Mouse (Mus musculus): ENCODE data around the gene Numbl. TPM values are rescaled to one million over a fixed set of nuclear protein-coding genes. Genes with fewer than 3 reads are reported as not detected.
A peak's percentile ranks its signal among the peaks of the same experiment; 100 is the strongest.

The Numbl gene
- polyA plus RNA-seq (2014; fragmentation: Nextera tagmentation; extraction: Ambion mirVana): 19.1 and 20.1 TPM in 2 replicates

DNA sequence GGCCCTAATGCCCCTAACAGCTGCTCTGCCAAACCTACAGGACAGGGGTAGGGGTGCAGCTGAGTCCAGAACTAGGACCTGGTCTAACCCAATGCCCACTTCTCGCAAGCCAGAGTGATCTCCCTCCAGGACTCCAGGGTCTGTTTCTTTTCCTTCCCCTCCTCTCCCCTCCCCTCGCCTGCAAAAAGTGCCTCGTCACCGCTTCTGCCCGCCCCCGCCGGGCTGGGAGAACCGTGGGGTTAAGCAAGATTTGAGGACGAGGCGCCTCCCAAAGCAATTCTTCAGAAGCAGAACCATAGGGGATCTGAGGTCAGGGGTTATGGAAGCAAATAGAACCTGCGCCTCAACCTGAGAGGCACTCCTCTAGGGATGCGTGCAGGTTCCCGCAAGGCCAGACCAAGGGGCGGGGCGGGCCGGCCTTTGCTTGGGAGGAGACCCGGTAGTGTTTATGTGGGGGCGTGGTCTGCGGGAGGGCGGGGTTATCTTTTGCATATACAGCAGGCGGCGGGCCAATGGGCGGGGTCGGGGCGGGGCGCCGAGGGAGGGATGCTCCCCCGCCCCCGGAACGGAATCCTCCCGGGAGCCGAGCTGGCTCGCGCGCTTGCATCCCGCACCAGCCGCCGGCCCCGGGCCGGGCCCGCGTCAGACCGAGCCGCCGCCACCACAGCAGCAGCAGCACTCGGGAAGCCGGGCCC, at the start of gene Numbl:
Gene Numbl, plus strand, starts transcription at position 229 of the 695 bp plus-strand sequence.
- peak; percentile 87 for ATAC-seq (replicated peaks; ENCODE audit: low FRiP score)
- under 1% methylated on average over 34 of the region's 47 CpGs for WGBS
- DNase-seq (ENCODE audit: low spot score): peak; percentile 99
- no peaks in the 10 kb centered on the region for H3K27me3 ChIP-seq (ENCODE audit: control insufficient read depth, insufficient read depth, low read length)
- no peaks in the 10 kb centered on the region; the same call in 1 of the 2 replicates for H3K36me3 ChIP-seq (ENCODE audit: control insufficient read depth, insufficient read depth, low read length)
- peak within 1 kb of the TSS; percentile 83 for H3K4me2 ChIP-seq (ENCODE audit: low read depth, low read length, severe bottlenecking)
- H3K4me1 ChIP-seq (replicated peaks; ENCODE audit: control insufficient read depth, insufficient read depth, low read length): peaks cover 16% of the 10 kb centered on the region; the same call in 1 of the 2 replicates
- peak within 1 kb of the TSS; percentile 81 for H3K9ac ChIP-seq (ENCODE audit: low read length)
- H3K9me3 ChIP-seq (ENCODE audit: control insufficient read depth, low read length): no peaks in the 10 kb centered on the region
- peak within 1 kb of the TSS; percentile 84 for H3K4me3 ChIP-seq (ENCODE audit: low read depth, low read length)
- peak within 1 kb of the TSS; percentile 76 for H3K27ac ChIP-seq (ENCODE audit: low read depth, low read length)

GRCm38 (mm10) chr7:27212626-27213025, 45.6 kb upstream of the Numbl start:
- DNase-seq (ENCODE audit: low spot score) (no peak), ATAC-seq (replicated peaks; ENCODE audit: low FRiP score) (no peak)
- Histone ChIP-seq H3K9me3 (ENCODE audit: control insufficient read depth, low read length) (no peaks in the 10 kb centered on the region), H3K4me1 (replicated peaks; ENCODE audit: control insufficient read depth, insufficient read depth, low read length) (no peaks in the 10 kb centered on the region), H3K9ac (ENCODE audit: low read length) (no peak overlapping the region), H3K36me3 (ENCODE audit: control insufficient read depth, insufficient read depth, low read length) (peaks cover 4% of the 10 kb centered on the region; the same call in 1 of the 2 replicates), H3K27ac (ENCODE audit: low read depth, low read length) (no peak overlapping the region), H3K27me3 (ENCODE audit: control insufficient read depth, insufficient read depth, low read length) (no peaks in the 10 kb centered on the region), H3K4me2 (ENCODE audit: low read depth, low read length, severe bottlenecking) (no peak overlapping the region), H3K4me3 (ENCODE audit: low read depth, low read length) (no peak overlapping the region)
- WGBS: 82% methylated on average over 2 of the region's 2 CpGs

GRCm38 (mm10) chr7:27218586-27218985, 39.6 kb upstream of the Numbl start:
- no peaks in the 10 kb centered on the region for H3K4me1 ChIP-seq (replicated peaks; ENCODE audit: control insufficient read depth, insufficient read depth, low read length)
- no peaks in the 10 kb centered on the region for H3K27me3 ChIP-seq (ENCODE audit: control insufficient read depth, insufficient read depth, low read length)
- H3K9me3 ChIP-seq (ENCODE audit: control insufficient read depth, low read length): no peaks in the 10 kb centered on the region
- 95% methylated on average over 7 of the region's 7 CpGs for WGBS
- no peak for ATAC-seq (replicated peaks; ENCODE audit: low FRiP score)
- no peak for DNase-seq (ENCODE audit: low spot score)
- H3K4me2 ChIP-seq (ENCODE audit: low read depth, low read length, severe bottlenecking): no peak overlapping the region
- no peak overlapping the region for H3K27ac ChIP-seq (ENCODE audit: low read depth, low read length)
- no peak overlapping the region for H3K4me3 ChIP-seq (ENCODE audit: low read depth, low read length)
- no peak overlapping the region for H3K9ac ChIP-seq (ENCODE audit: low read length)
- no peaks in the 10 kb centered on the region; the same call in 1 of the 2 replicates for H3K36me3 ChIP-seq (ENCODE audit: control insufficient read depth, insufficient read depth, low read length)

GRCm38 (mm10) chr7:27219937-27220336, 38.3 kb upstream of the Numbl start:
- ATAC-seq (replicated peaks; ENCODE audit: low FRiP score) (no peak), DNase-seq (ENCODE audit: low spot score) (no peak)
- Histone ChIP-seq H3K36me3 (ENCODE audit: control insufficient read depth, insufficient read depth, low read length) (no peaks in the 10 kb centered on the region; the same call in 1 of the 2 replicates), H3K9ac (ENCODE audit: low read length) (no peak overlapping the region), H3K4me1 (replicated peaks; ENCODE audit: control insufficient read depth, insufficient read depth, low read length) (no peaks in the 10 kb centered on the region; the same call in 1 of the 2 replicates), H3K4me2 (ENCODE audit: low read depth, low read length, severe bottlenecking) (no peak overlapping the region), H3K9me3 (ENCODE audit: control insufficient read depth, low read length) (no peaks in the 10 kb centered on the region), H3K4me3 (ENCODE audit: low read depth, low read length) (no peak overlapping the region), H3K27me3 (ENCODE audit: control insufficient read depth, insufficient read depth, low read length) (no peaks in the 10 kb centered on the region), H3K27ac (ENCODE audit: low read depth, low read length) (no peak overlapping the region)
- 86% methylated on average over 11 of the region's 11 CpGs for WGBS

GRCm38 (mm10) chr7:27221939-27222338, 36.3 kb upstream of the Numbl start:
- Histone ChIP-seq H3K9me3 (ENCODE audit: control insufficient read depth, low read length) (no peaks in the 10 kb centered on the region), H3K4me3 (ENCODE audit: low read depth, low read length) (no peak overlapping the region), H3K4me1 (replicated peaks; ENCODE audit: control insufficient read depth, insufficient read depth, low read length) (peaks cover 4% of the 10 kb centered on the region; the same call in 1 of the 2 replicates), H3K36me3 (ENCODE audit: control insufficient read depth, insufficient read depth, low read length) (no peaks in the 10 kb centered on the region; the same call in 1 of the 2 replicates), H3K27me3 (ENCODE audit: control insufficient read depth, insufficient read depth, low read length) (no peaks in the 10 kb centered on the region), H3K4me2 (ENCODE audit: low read depth, low read length, severe bottlenecking) (no peak overlapping the region), H3K27ac (ENCODE audit: low read depth, low read length) (no peak overlapping the region), H3K9ac (ENCODE audit: low read length) (no peak overlapping the region)
- 92% methylated on average over 6 of the region's 6 CpGs for WGBS
- DNase-seq (ENCODE audit: low spot score) (no peak), ATAC-seq (replicated peaks; ENCODE audit: low FRiP score) (no peak)

- Histone ChIP-seq H3K27me3 (ENCODE audit: control insufficient read depth, insufficient read depth, low read length) (no peaks in the 10 kb centered on the region), H3K36me3 (ENCODE audit: control insufficient read depth, insufficient read depth, low read length) (no peaks in the 10 kb centered on the region; the same call in 1 of the 2 replicates), H3K4me2 (ENCODE audit: low read depth, low read length, severe bottlenecking) (no peak overlapping the region), H3K27ac (ENCODE audit: low read depth, low read length) (no peak overlapping the region), H3K4me1 (replicated peaks; ENCODE audit: control insufficient read depth, insufficient read depth, low read length) (peaks cover 10% of the 10 kb centered on the region), H3K9me3 (ENCODE audit: control insufficient read depth, low read length) (no peaks in the 10 kb centered on the region), H3K4me3 (ENCODE audit: low read depth, low read length) (no peak overlapping the region), H3K9ac (ENCODE audit: low read length) (no peak overlapping the region)
- DNase-seq (ENCODE audit: low spot score) (no peak), ATAC-seq (replicated peaks; ENCODE audit: low FRiP score) (no peak)
- WGBS: 80% methylated on average over 1 of the region's 1 CpGs
Measured at GRCm38 (mm10) chr7:27222538-27222937, 35.7 kb upstream of the Numbl start.

DNA sequence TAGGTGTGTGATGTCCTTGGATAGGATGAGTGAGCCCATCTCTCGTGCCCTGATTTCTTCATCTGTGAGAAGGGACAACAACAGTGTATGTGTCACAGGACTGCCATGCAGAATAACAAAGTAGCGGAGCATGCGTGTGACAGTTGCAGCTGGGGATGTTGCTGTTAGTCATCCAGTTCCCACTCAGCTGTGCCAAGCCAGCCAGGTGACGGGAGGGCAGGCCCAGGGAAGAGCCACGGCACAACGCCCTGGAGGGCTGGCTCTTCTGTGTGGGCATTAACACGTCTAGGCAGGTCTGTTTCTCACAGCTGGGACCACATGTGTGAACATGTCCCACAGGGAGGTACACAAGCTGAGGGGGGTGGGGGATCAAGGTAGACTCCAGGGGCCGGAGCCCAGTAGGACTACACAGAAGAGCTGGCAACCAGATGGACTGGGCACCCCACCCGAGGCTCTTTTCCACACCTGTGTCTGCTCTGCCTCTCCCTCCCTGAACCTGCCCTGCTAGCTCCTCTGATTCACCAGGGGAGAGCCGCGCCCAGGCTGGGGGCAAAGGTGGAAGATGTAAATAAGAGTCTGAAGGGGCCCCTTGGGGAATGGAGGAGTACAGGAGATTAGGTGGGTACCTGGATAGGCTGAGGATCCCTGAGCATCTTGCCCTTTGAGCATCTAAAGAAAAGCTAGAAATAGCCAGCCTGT, 33.2 kb upstream of the Numbl start:
- DNase-seq (ENCODE audit: low spot score) (no peak), ATAC-seq (replicated peaks; ENCODE audit: low FRiP score) (no peak)
- H3K9ac ChIP-seq (ENCODE audit: low read length): peak overlapping the region; percentile 32; the same call in 1 of the 2 replicates
- H3K27ac ChIP-seq (ENCODE audit: low read depth, low read length): no peak overlapping the region
- H3K4me3 ChIP-seq (ENCODE audit: low read depth, low read length): no peak overlapping the region
- no peaks in the 10 kb centered on the region for H3K9me3 ChIP-seq (ENCODE audit: control insufficient read depth, low read length)
- no peaks in the 10 kb centered on the region for H3K36me3 ChIP-seq (ENCODE audit: control insufficient read depth, insufficient read depth, low read length)
- H3K4me1 ChIP-seq (replicated peaks; ENCODE audit: control insufficient read depth, insufficient read depth, low read length): peaks cover 11% of the 10 kb centered on the region
- 87% methylated on average over 11 of the region's 11 CpGs for WGBS
- no peak overlapping the region for H3K4me2 ChIP-seq (ENCODE audit: low read depth, low read length, severe bottlenecking)
- H3K27me3 ChIP-seq (ENCODE audit: control insufficient read depth, insufficient read depth, low read length): no peaks in the 10 kb centered on the region

DNA sequence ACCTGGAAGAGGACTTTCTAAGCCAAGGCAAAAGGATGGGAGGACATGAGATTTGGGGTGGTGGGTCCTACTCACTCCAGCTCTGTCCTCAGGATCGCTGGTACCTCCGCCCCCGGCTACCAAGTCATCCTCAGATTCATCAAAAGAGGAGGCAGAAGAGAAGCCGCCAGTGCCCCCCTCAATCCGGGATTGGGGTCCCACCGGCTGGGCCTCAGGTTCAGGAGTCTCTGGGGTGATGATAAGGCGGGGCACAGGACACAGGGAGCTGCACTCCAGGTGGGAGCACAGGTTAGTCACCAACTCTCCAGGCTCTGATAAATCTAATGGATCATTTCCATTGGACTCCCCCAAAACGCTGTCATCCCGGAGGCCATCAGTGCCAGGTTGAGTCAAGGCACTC, 31.0 kb upstream of the Numbl start:
- Histone ChIP-seq H3K4me2 (ENCODE audit: low read depth, low read length, severe bottlenecking) (peak overlapping the region; percentile 86), H3K9me3 (ENCODE audit: control insufficient read depth, low read length) (no peaks in the 10 kb centered on the region), H3K36me3 (ENCODE audit: control insufficient read depth, insufficient read depth, low read length) (no peaks in the 10 kb centered on the region), H3K4me1 (replicated peaks; ENCODE audit: control insufficient read depth, insufficient read depth, low read length) (peaks cover 11% of the 10 kb centered on the region), H3K9ac (ENCODE audit: low read length) (peak overlapping the region; percentile 87), H3K27me3 (ENCODE audit: control insufficient read depth, insufficient read depth, low read length) (no peaks in the 10 kb centered on the region), H3K4me3 (ENCODE audit: low read depth, low read length) (peak overlapping the region; percentile 84), H3K27ac (ENCODE audit: low read depth, low read length) (no peak overlapping the region)
- ATAC-seq (replicated peaks; ENCODE audit: low FRiP score) (no peak), DNase-seq (ENCODE audit: low spot score) (no peak)
- WGBS: 33% methylated on average over 9 of the region's 9 CpGs

All from forebrain, embryonic 11.5 days (tissue).